In genomic region chr2:17414324-17414723, GRCm38 (mm10) we compare ENCODE assay signal across 21 mouse cellular contexts.
DNase-seq lines count a peak whose midpoint lies in the region; ATAC-seq and TF ChIP-seq lines count a peak whose summit lies in the region.
"Had no signal": no experiment of that assay in that cellular context is flagged by ENCODE, and none has a peak within 500 bp of the region (broad histone marks: within the 10 kb centered on the region; RNA-seq: fewer than 3 reads in every experiment).

No protein-coding gene starts in this region.

- H3K27me3 ChIP-seq in forebrain, postnatal 0 days (ENCODE audit: insufficient read depth, low read length), result no peaks in the 10 kb centered on the region
- no peaks in the 10 kb centered on the region for H3K27me3 ChIP-seq in forebrain, embryonic 10.5 days (ENCODE audit: poor library complexity, severe bottlenecking)
- H3K27me3 ChIP-seq: hindbrain, embryonic 13.5 days; liver, embryonic 13.5 days; neural tube, embryonic 12.5 days; stomach, embryonic 15.5 days had no signal

- H3K4me2 ChIP-seq in forebrain, postnatal 0 days (ENCODE audit: low read depth), result no peak overlapping the region
- H3K4me2 ChIP-seq: hindbrain, embryonic 13.5 days; liver, embryonic 13.5 days; neural tube, embryonic 12.5 days; stomach, embryonic 15.5 days had no signal

- no peaks in the 10 kb centered on the region for H3K4me1 ChIP-seq in forebrain, postnatal 0 days (ENCODE audit: insufficient read depth)
- no peaks in the 10 kb centered on the region for H3K4me1 ChIP-seq in forebrain, embryonic 10.5 days
- H3K4me1 ChIP-seq: embryonic facial prominence, embryonic 10.5 days; hindbrain, embryonic 13.5 days; liver, embryonic 13.5 days; neural tube, embryonic 12.5 days; stomach, embryonic 15.5 days had no signal

- no peaks in the 10 kb centered on the region for H3K36me3 ChIP-seq in forebrain, postnatal 0 days (ENCODE audit: insufficient read depth)
- no peaks in the 10 kb centered on the region for H3K36me3 ChIP-seq in forebrain, embryonic 10.5 days (replicated peaks)
- H3K36me3 ChIP-seq: embryonic facial prominence, embryonic 10.5 days; hindbrain, embryonic 13.5 days; liver, embryonic 13.5 days; midbrain, embryonic 10.5 days; neural tube, embryonic 12.5 days; stomach, embryonic 15.5 days had no signal

- no peak overlapping the region for H3K27ac ChIP-seq in forebrain, postnatal 0 days (ENCODE audit: low read depth, low read length)
- H3K27ac ChIP-seq in forebrain, embryonic 10.5 days, result no peak overlapping the region
- no peak overlapping the region for H3K27ac ChIP-seq in left cerebral cortex, adult 2 months
- H3K27ac ChIP-seq: embryonic facial prominence, embryonic 10.5 days; hindbrain, embryonic 13.5 days; liver, embryonic 13.5 days; midbrain, embryonic 10.5 days; neural tube, embryonic 12.5 days; stomach, embryonic 15.5 days had no signal

- TF ChIP-seq CTCF in forebrain, postnatal 0 days (IDR thresholded peaks at IDR 0.05; ENCODE audit: low read depth), result peak; percentile 29; the same call in 1 of the 2 replicates
- TF ChIP-seq CTCF in left cerebral cortex, adult 2 months (IDR thresholded peaks at IDR 0.05), result peak; percentile 48

- no peak overlapping the region for H3K9ac ChIP-seq in forebrain, postnatal 0 days
- H3K9ac ChIP-seq: hindbrain, embryonic 13.5 days; liver, embryonic 13.5 days; neural tube, embryonic 12.5 days; stomach, embryonic 15.5 days had no signal

- H3K9me3 ChIP-seq in forebrain, postnatal 0 days (ENCODE audit: low read length), result no peaks in the 10 kb centered on the region
- no peaks in the 10 kb centered on the region for H3K9me3 ChIP-seq in forebrain, embryonic 10.5 days
- H3K9me3 ChIP-seq: embryonic facial prominence, embryonic 10.5 days; hindbrain, embryonic 13.5 days; liver, embryonic 13.5 days; midbrain, embryonic 10.5 days; neural tube, embryonic 12.5 days; stomach, embryonic 15.5 days had no signal

- no peak for ATAC-seq in forebrain, postnatal 0 days
- ATAC-seq in megakaryocyte progenitor cell, adult 5-6 weeks (replicated peaks; ENCODE audit: poor library complexity), result peak; percentile 63
- ATAC-seq: forebrain, embryonic 14.5 days had no signal

- intact Hi-C loops in left cerebral cortex, adult 2 months (cut with DNase I), result loop anchor here (2.0 kb wide), 1 partner anchor 1056 kb away; no protein-coding TSS in a partner anchor
- intact Hi-C loops in left cerebral cortex, postnatal 14 days (cut with DNase I), result no loop called here

- H3K4me3 ChIP-seq in forebrain, postnatal 0 days (ENCODE audit: low read depth, low read length), result no peak overlapping the region
- no peak overlapping the region for H3K4me3 ChIP-seq in forebrain, embryonic 10.5 days
- H3K4me3 ChIP-seq in left cerebral cortex, adult 2 months, result no peak overlapping the region
- H3K4me3 ChIP-seq: embryonic facial prominence, embryonic 10.5 days; hindbrain, embryonic 13.5 days; liver, embryonic 13.5 days; midbrain, embryonic 10.5 days; neural tube, embryonic 12.5 days; stomach, embryonic 15.5 days had no signal

- WGBS in forebrain, postnatal 0 days, result 80% methylated on average over 2 of the region's 2 CpGs
- WGBS in forebrain, embryonic 10.5 days, result 84% methylated on average over 2 of the region's 2 CpGs

- DNase-seq in forebrain, postnatal 0 days, result no peak
- no peak for DNase-seq in forebrain, embryonic 10.5 days (ENCODE audit: extremely low spot score, low spot score)
- DNase-seq in left cerebral cortex, adult 2 months (ENCODE audit: extremely low spot score in 1 of 2, low spot score in 2 of 2), result no peak
- no peak for DNase-seq in left cerebral cortex, postnatal 14 days (ENCODE audit: low spot score in 2 of 2)
- DNase-seq in ES-CJ7 (ENCODE audit: low read depth, low spot score), result peak; percentile 34
- no peak for DNase-seq in adrenal gland, postnatal 36 days
- no peak for DNase-seq in natural killer cell, adult 2 months (ENCODE audit: low spot score in 2 of 2)
- DNase-seq: cerebellum, adult 11 months; heart, postnatal 14 days; kidney, adult 2 months; kidney, postnatal 25 days; liver, embryonic 13.5 days; lung, postnatal 14 days; spleen, adult 18-20 months had no signal
